Mouse (Mus musculus) granulocyte monocyte progenitor cell, adult 5-6 weeks (primary cell): ENCODE results near the gene Dtx3. TPM values are rescaled to one million over a fixed set of nuclear protein-coding genes. Genes with fewer than 3 reads are reported as not detected.

Experiments used
- ATAC-seq: replicated peaks from 2 replicates; pipeline ENCODE4 v1.8.0; 2016; ENCODE audit warnings: mild to moderate bottlenecking, moderate TSS enrichment, inconsistent platforms; ENCODE audit not compliant: poor library complexity, severe bottlenecking
- total RNA-seq, 2 experiments: library from RNA; stranded (forward) in 1 of 2; stranded (reverse) in 1 of 2; fragments of 200-712, 200-1000 nt in 1 of 2; fragments of >200 nt in 1 of 2; fragmentation: Nextera tagmentation in 1 of 2; gene quantifications; 2 replicates each; pipeline ENCODE4 v1.2.3; 2014 to 2017

Dtx3 gene
- total RNA-seq (2014; fragmentation: Nextera tagmentation), result 51.9 and 54.4 TPM in 2 replicates
- total RNA-seq (2017), result 17.9 and 19.9 TPM in 2 replicates

- ATAC-seq, result peak; percentile 7; the same call in 1 of the 2 replicates
Observed at GRCm38 (mm10) chr10:127195328-127196129, at the start of gene Dtx3. Dtx3 (minus strand) TSS chr10:127195728.

GRCm38 (mm10) chr10:127238241-127238824 is 42.8 kb upstream of the Dtx3 start:
- ATAC-seq, result no peak

GRCm38 (mm10) chr10:127236541-127236940 is 41.0 kb upstream of the Dtx3 start:
- no peak for ATAC-seq

GRCm38 (mm10) chr10:127233141-127233540 is 37.6 kb upstream of the Dtx3 start:
- no peak for ATAC-seq

GRCm38 (mm10) chr10:127231741-127232140 is 36.2 kb upstream of the Dtx3 start:
- no peak for ATAC-seq

GRCm38 (mm10) chr10:127230693-127231092 is 35.2 kb upstream of the Dtx3 start:
- ATAC-seq, result peak; percentile 58

- ATAC-seq, result peak; percentile 26; the same call in 1 of the 2 replicates
Observed at GRCm38 (mm10) chr10:127228897-127229296, 33.4 kb upstream of the Dtx3 start.

- ATAC-seq, result peak; percentile 39
Observed at GRCm38 (mm10) chr10:127227163-127227562, 31.6 kb upstream of the Dtx3 start.

GRCm38 (mm10) chr10:127226318-127226895 is 30.9 kb upstream of the Dtx3 start:
- no peak for ATAC-seq

GRCm38 (mm10) chr10:127225732-127226131 is 30.2 kb upstream of the Dtx3 start:
- ATAC-seq, result peak; percentile 53

- ATAC-seq, result no peak
Observed at GRCm38 (mm10) chr10:127225213-127225612, 29.7 kb upstream of the Dtx3 start.

GRCm38 (mm10) chr10:127218339-127218738 is 22.8 kb upstream of the Dtx3 start:
- no peak for ATAC-seq

GRCm38 (mm10) chr10:127217177-127217576 is 21.6 kb upstream of the Dtx3 start:
- ATAC-seq, result peak; percentile 66

- ATAC-seq, result no peak
Observed at GRCm38 (mm10) chr10:127216456-127216855, 20.9 kb upstream of the Dtx3 start.

GRCm38 (mm10) chr10:127214422-127214803 is 18.9 kb upstream of the Dtx3 start:
- ATAC-seq, result no peak

GRCm38 (mm10) chr10:127213704-127214421 is 18.3 kb upstream of the Dtx3 start:
- ATAC-seq, result no peak

GRCm38 (mm10) chr10:127213272-127213671 is 17.7 kb upstream of the Dtx3 start:
- no peak for ATAC-seq

- peak; percentile 91 for ATAC-seq
Observed at GRCm38 (mm10) chr10:127211414-127211854, 15.9 kb upstream of the Dtx3 start, which contains the start of gene Pip4k2c. Pip4k2c (minus strand) TSS chr10:127211585.

- peak; percentile 51 for ATAC-seq
Observed at GRCm38 (mm10) chr10:127210961-127211405, 15.5 kb upstream of the Dtx3 start.

- no peak for ATAC-seq
Observed at GRCm38 (mm10) chr10:127209928-127210570, 14.5 kb upstream of the Dtx3 start.
